Mouse (Mus musculus) bone marrow macrophage, adult 2 months (primary cell): ENCODE data around the gene Slc35e4.

Experiments
- CTCF ChIP-seq: IDR thresholded peaks from 2 replicates; pipeline ENCODE4 v1.5.1; 2012; ENCODE audit warnings: low read depth, mild to moderate bottlenecking, low read length, moderate library complexity
- POLR2A ChIP-seq: IDR thresholded peaks from 2 replicates; pipeline ENCODE4 v1.6.1; 2012; ENCODE audit warnings: mild to moderate bottlenecking, low read depth, low read length, borderline replicate concordance

DNA sequence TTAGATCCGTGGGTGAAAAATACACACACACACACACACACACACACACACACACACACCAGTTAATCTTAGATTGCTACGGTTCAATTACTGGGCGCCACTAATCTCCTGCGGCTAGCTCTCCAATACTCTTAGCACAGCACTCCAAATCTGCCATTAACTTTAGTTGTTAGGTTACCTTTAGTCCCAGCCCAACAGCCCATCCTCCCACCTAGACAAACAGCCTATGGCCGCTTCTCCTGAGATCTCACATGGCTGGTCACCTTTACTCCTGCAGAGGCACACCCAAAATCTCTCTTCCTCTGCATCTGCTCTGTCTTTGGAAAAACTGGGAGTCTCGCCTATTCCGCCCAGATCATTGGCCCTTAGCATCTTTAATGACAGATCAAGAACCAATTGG is 26.9 kb upstream of the Slc35e4 start:
- TF ChIP-seq CTCF (no peak), POLR2A (no peak)
